19 mouse cellular contexts compared by ENCODE assay signal in genomic region chr16:4517906-4518305, GRCm38 (mm10). TPM values are rescaled to one million over a fixed set of nuclear protein-coding genes. Genes with fewer than 3 reads are reported as not detected.
A peak's percentile ranks its signal among the peaks of the same experiment; 100 is the strongest.
DNase-seq lines count a peak whose midpoint lies in the region; ATAC-seq lines count a peak whose summit lies in the region.
"Had no signal": no experiment of that assay in that cellular context is flagged by ENCODE, and none has a peak within 500 bp of the region (broad histone marks: within the 10 kb centered on the region; RNA-seq: fewer than 3 reads in every experiment).

No protein-coding gene starts in this region.

- H3K27me3 ChIP-seq in heart, embryonic 12.5 days (replicated peaks), result no peaks in the 10 kb centered on the region
- no peaks in the 10 kb centered on the region for H3K27me3 ChIP-seq in heart, embryonic 10.5 days (ENCODE audit: insufficient read depth, poor library complexity, severe bottlenecking)
- no peaks in the 10 kb centered on the region for H3K27me3 ChIP-seq in heart, embryonic 16.5 days (ENCODE audit: control insufficient read depth, insufficient read depth, low read length)
- no peaks in the 10 kb centered on the region for H3K27me3 ChIP-seq in kidney, embryonic 14.5 days (ENCODE audit: control insufficient read depth, insufficient read depth, low read length)
- H3K27me3 ChIP-seq: CH12.LX; embryonic facial prominence, embryonic 12.5 days; forebrain, embryonic 15.5 days; hindbrain, embryonic 15.5 days; Patski had no signal

- H3K9ac ChIP-seq in heart, embryonic 12.5 days, result no peak overlapping the region
- H3K9ac ChIP-seq in heart, embryonic 16.5 days (ENCODE audit: low read length), result peak overlapping the region; percentile 60; the same call in 1 of the 2 replicates
- no peak overlapping the region for H3K9ac ChIP-seq in kidney, embryonic 14.5 days (ENCODE audit: low read depth, low read length)
- H3K9ac ChIP-seq: embryonic facial prominence, embryonic 12.5 days; forebrain, embryonic 15.5 days; hindbrain, embryonic 15.5 days had no signal

- peaks cover 7% of the 10 kb centered on the region for H3K36me3 ChIP-seq in heart, embryonic 12.5 days
- H3K36me3 ChIP-seq in heart, embryonic 10.5 days, result peaks cover 7% of the 10 kb centered on the region; the same call in 1 of the 2 replicates
- H3K36me3 ChIP-seq in heart, embryonic 16.5 days (ENCODE audit: control insufficient read depth, insufficient read depth), result no peaks in the 10 kb centered on the region
- no peaks in the 10 kb centered on the region for H3K36me3 ChIP-seq in kidney, embryonic 14.5 days (ENCODE audit: control insufficient read depth, insufficient read depth, low read length)
- H3K36me3 ChIP-seq: embryonic facial prominence, embryonic 12.5 days; forebrain, embryonic 15.5 days; hindbrain, embryonic 15.5 days had no signal

- no peak for ATAC-seq in heart, embryonic 12.5 days (ENCODE audit: insufficient number of reproducible peaks, low FRiP score)
- no peak for ATAC-seq in heart, embryonic 16.5 days (replicated peaks; ENCODE audit: extremely low read depth, insufficient read depth, low FRiP score)
- ATAC-seq in kidney, embryonic 14.5 days (ENCODE audit: low FRiP score, low TSS enrichment), result no peak
- ATAC-seq: activated CD4-positive, CD25-positive, alpha-beta regulatory T cell, adult 4 months; forebrain, embryonic 15.5 days; intestine, embryonic 16.5 days; Patski had no signal

- H3K4me2 ChIP-seq in heart, embryonic 12.5 days, result no peak overlapping the region
- H3K4me2 ChIP-seq in heart, embryonic 16.5 days (ENCODE audit: low read depth, low read length), result peak overlapping the region; percentile 62
- no peak overlapping the region for H3K4me2 ChIP-seq in kidney, embryonic 14.5 days (replicated peaks; ENCODE audit: low read depth, low read length)
- H3K4me2 ChIP-seq: embryonic facial prominence, embryonic 12.5 days; forebrain, embryonic 15.5 days; hindbrain, embryonic 15.5 days had no signal

- H3K4me1 ChIP-seq in heart, embryonic 12.5 days (replicated peaks), result peaks cover 76% of the 10 kb centered on the region
- peaks cover 78% of the 10 kb centered on the region for H3K4me1 ChIP-seq in heart, embryonic 10.5 days
- peaks cover 50% of the 10 kb centered on the region for H3K4me1 ChIP-seq in heart, embryonic 16.5 days (ENCODE audit: control insufficient read depth, insufficient read depth, low read length)
- H3K4me1 ChIP-seq in kidney, embryonic 14.5 days (ENCODE audit: control insufficient read depth, insufficient read depth, low read length), result peaks cover 11% of the 10 kb centered on the region; the same call in 1 of the 2 replicates

- H3K27ac ChIP-seq in heart, embryonic 12.5 days (ENCODE audit: poor library complexity, severe bottlenecking), result peak overlapping the region; percentile 40
- H3K27ac ChIP-seq in heart, embryonic 10.5 days, result no peak overlapping the region
- peak overlapping the region; percentile 60 for H3K27ac ChIP-seq in heart, embryonic 16.5 days (ENCODE audit: low read length)
- no peak overlapping the region for H3K27ac ChIP-seq in kidney, embryonic 14.5 days (ENCODE audit: low read depth, low read length)
- H3K27ac ChIP-seq: embryonic facial prominence, embryonic 12.5 days; forebrain, embryonic 15.5 days; hindbrain, embryonic 15.5 days had no signal

- no peak for DNase-seq in heart, embryonic 10.5 days (ENCODE audit: low spot score)
- no peak for DNase-seq in heart, postnatal 4 days
- peak; percentile 17 for DNase-seq in kidney, postnatal 14 days
- DNase-seq: adrenal gland, postnatal 14 days; cerebellum, adult 11-12 months; cerebellum, adult 9-10 months; cerebellum, postnatal 25 days; gastrocnemius, postnatal 10 days; heart, postnatal 10 days had no signal

- H3K9me3 ChIP-seq in heart, embryonic 12.5 days (replicated peaks), result no peaks in the 10 kb centered on the region
- H3K9me3 ChIP-seq in heart, embryonic 10.5 days, result no peaks in the 10 kb centered on the region
- H3K9me3 ChIP-seq in heart, embryonic 16.5 days (replicated peaks; ENCODE audit: control insufficient read depth, low read length), result no peaks in the 10 kb centered on the region
- no peaks in the 10 kb centered on the region for H3K9me3 ChIP-seq in kidney, embryonic 14.5 days (ENCODE audit: control insufficient read depth, low read length)
- H3K9me3 ChIP-seq: embryonic facial prominence, embryonic 12.5 days; forebrain, embryonic 15.5 days; hindbrain, embryonic 15.5 days had no signal

- WGBS in heart, embryonic 12.5 days, result 46% methylated on average over 2 of the region's 2 CpGs
- WGBS in heart, embryonic 10.5 days, result 63% methylated on average over 2 of the region's 2 CpGs
- 53% methylated on average over 2 of the region's 2 CpGs for WGBS in heart, embryonic 16.5 days
- 38% methylated on average over 2 of the region's 2 CpGs for WGBS in kidney, embryonic 14.5 days

- H3K4me3 ChIP-seq in heart, embryonic 12.5 days, result no peak overlapping the region
- no peak overlapping the region for H3K4me3 ChIP-seq in heart, embryonic 10.5 days
- H3K4me3 ChIP-seq in heart, embryonic 16.5 days (ENCODE audit: low read length), result no peak overlapping the region
- no peak overlapping the region for H3K4me3 ChIP-seq in kidney, embryonic 14.5 days (ENCODE audit: low read length)
- H3K4me3 ChIP-seq: embryonic facial prominence, embryonic 12.5 days; forebrain, embryonic 15.5 days; hindbrain, embryonic 15.5 days had no signal

RNA-seq across cellular contexts. Expression of gene Srl, which starts 23.7 kb away (rescaled TPM):
- polyA plus RNA-seq in heart, embryonic 12.5 days (2016; fragmentation: Nextera tagmentation; extraction: Ambion mirVana), result 228 and 230 TPM in 2 replicates
- polyA plus RNA-seq in heart, embryonic 10.5 days (2016; fragmentation: Nextera tagmentation; extraction: Ambion mirVana), result 87.3 and 201 TPM in 2 replicates
- polyA plus RNA-seq in heart, embryonic 16.5 days (2015; fragmentation: Nextera tagmentation; extraction: Ambion mirVana), result 280 and 289 TPM in 2 replicates
- 1,000 to 10,000 TPM; 1,069 to 1,171 TPM for total RNA-seq in heart, postnatal 4 days (2021)
- polyA plus RNA-seq in kidney, embryonic 14.5 days (2014; fragmentation: Nextera tagmentation; extraction: Ambion mirVana), result 7.7 and 21.1 TPM in 2 replicates

RNA-seq across cellular contexts. Expression of gene Tfap4, which starts 41.7 kb away (rescaled TPM):
- 8.1 and 8.4 TPM in 2 replicates for polyA plus RNA-seq in heart, embryonic 12.5 days (2016; fragmentation: Nextera tagmentation; extraction: Ambion mirVana)
- polyA plus RNA-seq in heart, embryonic 10.5 days (2016; fragmentation: Nextera tagmentation; extraction: Ambion mirVana), result 9.5 and 17.5 TPM in 2 replicates
- polyA plus RNA-seq in heart, embryonic 16.5 days (2015; fragmentation: Nextera tagmentation; extraction: Ambion mirVana), result 5.6 and 8.1 TPM in 2 replicates
- 1 to 10 TPM; 3.5 to 4.7 TPM for total RNA-seq in heart, postnatal 4 days (2021)
- 24.5 and 25.7 TPM in 2 replicates for polyA plus RNA-seq in kidney, embryonic 14.5 days (2014; fragmentation: Nextera tagmentation; extraction: Ambion mirVana)

Comparison
In these comparisons a context has a peak if more than half of its experiments do, and no peak if none do; other contexts are left out.
1. H3K27ac ChIP-seq: peak in heart, embryonic 12.5 days (single experiment) and heart, embryonic 16.5 days (single experiment); none in heart, embryonic 10.5 days (single experiment) and kidney, embryonic 14.5 days (single experiment).